Mouse (Mus musculus): Measurements from ENCODE around the gene Smim20.
A peak's percentile ranks its signal among the peaks of the same experiment; 100 is the strongest.

Gene Smim20

GRCm38 (mm10) chr5:53269799-53270198 lies 2.9 kb downstream of the Smim20 start:
- peaks cover 26% of the 10 kb centered on the region for H3K4me1 ChIP-seq (replicated peaks; ENCODE audit: low read depth, low read length)
- TF ChIP-seq POU5F1 (IDR thresholded peaks at IDR 0.05; ENCODE audit: borderline replicate concordance, low read length), result no peak
- no peak for TF ChIP-seq NANOG (IDR thresholded peaks at IDR 0.05; ENCODE audit: borderline replicate concordance, low read length)
- TF ChIP-seq CTCF (conservative IDR thresholded peaks at IDR 0.05; ENCODE audit: low read length), result no peak
- H3K27me3 ChIP-seq (ENCODE audit: insufficient read depth, low read length), result no peaks in the 10 kb centered on the region
- H3K9me3 ChIP-seq (ENCODE audit: low read length), result peaks cover 18% of the 10 kb centered on the region
- no peak overlapping the region for H3K4me3 ChIP-seq (replicated peaks; ENCODE audit: low read length)
- peaks cover 49% of the 10 kb centered on the region for H3K36me3 ChIP-seq (ENCODE audit: insufficient read depth, low read length)

GRCm38 (mm10) chr5:53270947-53271711 lies 4.2 kb downstream of the Smim20 start:
- peaks cover 62% of the 10 kb centered on the region for H3K36me3 ChIP-seq (ENCODE audit: insufficient read depth, low read length)
- TF ChIP-seq POU5F1 (IDR thresholded peaks at IDR 0.05; ENCODE audit: borderline replicate concordance, low read length), result no peak
- TF ChIP-seq CTCF (conservative IDR thresholded peaks at IDR 0.05; ENCODE audit: low read length), result no peak
- no peak for TF ChIP-seq NANOG (IDR thresholded peaks at IDR 0.05; ENCODE audit: borderline replicate concordance, low read length)

GRCm38 (mm10) chr5:53272626-53273025 lies 5.7 kb downstream of the Smim20 start:
- Histone ChIP-seq H3K4me1 (replicated peaks; ENCODE audit: low read depth, low read length) (peaks cover 15% of the 10 kb centered on the region), H3K36me3 (ENCODE audit: insufficient read depth, low read length) (peaks cover 75% of the 10 kb centered on the region), H3K27me3 (ENCODE audit: insufficient read depth, low read length) (no peaks in the 10 kb centered on the region), H3K4me3 (replicated peaks; ENCODE audit: low read length) (no peak overlapping the region), H3K9me3 (ENCODE audit: low read length) (peaks cover 18% of the 10 kb centered on the region)
- no peak for TF ChIP-seq POU5F1 (IDR thresholded peaks at IDR 0.05; ENCODE audit: borderline replicate concordance, low read length)
- TF ChIP-seq NANOG (IDR thresholded peaks at IDR 0.05; ENCODE audit: borderline replicate concordance, low read length), result no peak
- no peak for TF ChIP-seq CTCF (conservative IDR thresholded peaks at IDR 0.05; ENCODE audit: low read length)

More at GRCm38 (mm10) chr5:53270947-53271711, 4.2 kb downstream of the Smim20 start:
- Histone ChIP-seq H3K4me1 (replicated peaks; ENCODE audit: low read depth, low read length) (peaks cover 24% of the 10 kb centered on the region), H3K4me3 (replicated peaks; ENCODE audit: low read length) (no peak overlapping the region), H3K9me3 (ENCODE audit: low read length) (peaks cover 18% of the 10 kb centered on the region), H3K27me3 (ENCODE audit: insufficient read depth, low read length) (no peaks in the 10 kb centered on the region)

- H3K4me1 ChIP-seq (replicated peaks; ENCODE audit: low read depth, low read length), result peaks cover 3% of the 10 kb centered on the region; the same call in 1 of the 2 replicates
- H3K9me3 ChIP-seq (ENCODE audit: low read length), result peaks cover 18% of the 10 kb centered on the region
- no peak for TF ChIP-seq NANOG (IDR thresholded peaks at IDR 0.05; ENCODE audit: borderline replicate concordance, low read length)
- no peak for TF ChIP-seq POU5F1 (IDR thresholded peaks at IDR 0.05; ENCODE audit: borderline replicate concordance, low read length)
- no peak for TF ChIP-seq CTCF (conservative IDR thresholded peaks at IDR 0.05; ENCODE audit: low read length)
- no peak overlapping the region for H3K4me3 ChIP-seq (replicated peaks; ENCODE audit: low read length)
- no peaks in the 10 kb centered on the region for H3K27me3 ChIP-seq (ENCODE audit: insufficient read depth, low read length)
- H3K36me3 ChIP-seq (ENCODE audit: insufficient read depth, low read length), result peaks cover 82% of the 10 kb centered on the region
Observed at GRCm38 (mm10) chr5:53273699-53274430, 7.0 kb downstream of the Smim20 start.

- Histone ChIP-seq H3K9me3 (ENCODE audit: low read length) (peaks cover 18% of the 10 kb centered on the region), H3K36me3 (ENCODE audit: insufficient read depth, low read length) (peaks cover 87% of the 10 kb centered on the region), H3K4me3 (replicated peaks; ENCODE audit: low read length) (no peak overlapping the region), H3K4me1 (replicated peaks; ENCODE audit: low read depth, low read length) (no peaks in the 10 kb centered on the region; the same call in 1 of the 2 replicates), H3K27me3 (ENCODE audit: insufficient read depth, low read length) (no peaks in the 10 kb centered on the region)
- TF ChIP-seq CTCF (conservative IDR thresholded peaks at IDR 0.05; ENCODE audit: low read length), result peak; percentile 59
- no peak for TF ChIP-seq POU5F1 (IDR thresholded peaks at IDR 0.05; ENCODE audit: borderline replicate concordance, low read length)
- no peak for TF ChIP-seq NANOG (IDR thresholded peaks at IDR 0.05; ENCODE audit: borderline replicate concordance, low read length)
Observed at GRCm38 (mm10) chr5:53274811-53275355, 8.0 kb downstream of the Smim20 start.

- Histone ChIP-seq H3K27me3 (ENCODE audit: insufficient read depth, low read length) (no peaks in the 10 kb centered on the region), H3K9me3 (ENCODE audit: low read length) (peaks cover 18% of the 10 kb centered on the region), H3K4me3 (replicated peaks; ENCODE audit: low read length) (no peak overlapping the region), H3K4me1 (replicated peaks; ENCODE audit: low read depth, low read length) (no peaks in the 10 kb centered on the region; the same call in 1 of the 2 replicates), H3K36me3 (ENCODE audit: insufficient read depth, low read length) (peaks cover 84% of the 10 kb centered on the region)
- no peak for TF ChIP-seq NANOG (IDR thresholded peaks at IDR 0.05; ENCODE audit: borderline replicate concordance, low read length)
Observed at GRCm38 (mm10) chr5:53275376-53275775, 8.5 kb downstream of the Smim20 start.

GRCm38 (mm10) chr5:53276470-53277022 lies 9.7 kb downstream of the Smim20 start:
- Histone ChIP-seq H3K4me3 (replicated peaks; ENCODE audit: low read length) (no peak overlapping the region), H3K4me1 (replicated peaks; ENCODE audit: low read depth, low read length) (no peaks in the 10 kb centered on the region; the same call in 1 of the 2 replicates), H3K9me3 (ENCODE audit: low read length) (peaks cover 11% of the 10 kb centered on the region), H3K27me3 (ENCODE audit: insufficient read depth, low read length) (no peaks in the 10 kb centered on the region), H3K36me3 (ENCODE audit: insufficient read depth, low read length) (peaks cover 72% of the 10 kb centered on the region)
- no peak for TF ChIP-seq POU5F1 (IDR thresholded peaks at IDR 0.05; ENCODE audit: borderline replicate concordance, low read length)
- TF ChIP-seq NANOG (IDR thresholded peaks at IDR 0.05; ENCODE audit: borderline replicate concordance, low read length), result no peak
- TF ChIP-seq CTCF (conservative IDR thresholded peaks at IDR 0.05; ENCODE audit: low read length), result no peak

GRCm38 (mm10) chr5:53277716-53278263 lies 10.9 kb downstream of the Smim20 start:
- Histone ChIP-seq H3K36me3 (ENCODE audit: insufficient read depth, low read length) (peaks cover 64% of the 10 kb centered on the region), H3K4me3 (replicated peaks; ENCODE audit: low read length) (no peak overlapping the region), H3K4me1 (replicated peaks; ENCODE audit: low read depth, low read length) (no peaks in the 10 kb centered on the region; the same call in 1 of the 2 replicates), H3K9me3 (ENCODE audit: low read length) (peaks cover 3% of the 10 kb centered on the region), H3K27me3 (ENCODE audit: insufficient read depth, low read length) (no peaks in the 10 kb centered on the region)
- TF ChIP-seq NANOG (IDR thresholded peaks at IDR 0.05; ENCODE audit: borderline replicate concordance, low read length), result no peak
- TF ChIP-seq CTCF (conservative IDR thresholded peaks at IDR 0.05; ENCODE audit: low read length), result no peak
- TF ChIP-seq POU5F1 (IDR thresholded peaks at IDR 0.05; ENCODE audit: borderline replicate concordance, low read length), result no peak
